ENCODE assay signal across 8 mouse cellular contexts in genomic region chr14:14893932-14894652, GRCm38 (mm10).
A peak's percentile ranks its signal among the peaks of the same experiment; 100 is the strongest.
DNase-seq lines count a peak whose midpoint lies in the region; ATAC-seq and TF ChIP-seq lines count a peak whose summit lies in the region.

No protein-coding gene starts in this region.

- no peaks in the 10 kb centered on the region for H3K4me1 ChIP-seq in heart, embryonic 11.5 days (ENCODE audit: control insufficient read depth, insufficient read depth, low read length)
- no peaks in the 10 kb centered on the region for H3K4me1 ChIP-seq in hindbrain, embryonic 14.5 days (replicated peaks; ENCODE audit: control insufficient read depth, insufficient read depth, low read length)
- H3K4me1 ChIP-seq in midbrain, postnatal 0 days (ENCODE audit: insufficient read depth, low read length), result no peaks in the 10 kb centered on the region

- no peaks in the 10 kb centered on the region for H3K36me3 ChIP-seq in heart, embryonic 11.5 days (ENCODE audit: control insufficient read depth, insufficient read depth, low read length)
- H3K36me3 ChIP-seq in hindbrain, embryonic 14.5 days (replicated peaks; ENCODE audit: control insufficient read depth, insufficient read depth), result no peaks in the 10 kb centered on the region
- no peaks in the 10 kb centered on the region for H3K36me3 ChIP-seq in midbrain, postnatal 0 days (ENCODE audit: insufficient read depth, low read length)

- TF ChIP-seq CTCF in midbrain, postnatal 0 days (IDR thresholded peaks at IDR 0.05), result no peak

- H3K9ac ChIP-seq in heart, embryonic 11.5 days (ENCODE audit: low read depth, low read length), result no peak overlapping the region
- no peak overlapping the region for H3K9ac ChIP-seq in hindbrain, embryonic 14.5 days
- no peak overlapping the region for H3K9ac ChIP-seq in midbrain, postnatal 0 days (replicated peaks; ENCODE audit: low read length, poor library complexity, severe bottlenecking)

- H3K27me3 ChIP-seq in heart, embryonic 11.5 days (ENCODE audit: control insufficient read depth, insufficient read depth, low read length), result no peaks in the 10 kb centered on the region
- H3K27me3 ChIP-seq in hindbrain, embryonic 14.5 days (ENCODE audit: control insufficient read depth, insufficient read depth, low read length), result no peaks in the 10 kb centered on the region
- H3K27me3 ChIP-seq in midbrain, postnatal 0 days (ENCODE audit: insufficient read depth, low read length), result no peaks in the 10 kb centered on the region

- H3K27ac ChIP-seq in heart, embryonic 11.5 days (ENCODE audit: low read depth, low read length), result no peak overlapping the region
- no peak overlapping the region for H3K27ac ChIP-seq in hindbrain, embryonic 14.5 days
- no peak overlapping the region for H3K27ac ChIP-seq in midbrain, postnatal 0 days (ENCODE audit: low read depth, low read length)

- H3K4me2 ChIP-seq in heart, embryonic 11.5 days, result no peak overlapping the region
- no peak overlapping the region for H3K4me2 ChIP-seq in hindbrain, embryonic 14.5 days (replicated peaks)
- no peak overlapping the region for H3K4me2 ChIP-seq in midbrain, postnatal 0 days (ENCODE audit: low read depth, low read length, poor library complexity, severe bottlenecking)

- 15% methylated on average over 4 of the region's 4 CpGs for WGBS in heart, embryonic 11.5 days (ENCODE audit: insufficient replicate concordance)
- 23% methylated on average over 4 of the region's 4 CpGs for WGBS in hindbrain, embryonic 14.5 days
- WGBS in midbrain, postnatal 0 days, result 14% methylated on average over 4 of the region's 4 CpGs

- no peak overlapping the region for H3K4me3 ChIP-seq in heart, embryonic 11.5 days (ENCODE audit: low read depth, low read length)
- no peak overlapping the region for H3K4me3 ChIP-seq in hindbrain, embryonic 14.5 days (replicated peaks; ENCODE audit: low read length)
- H3K4me3 ChIP-seq in midbrain, postnatal 0 days (ENCODE audit: low read depth, low read length), result no peak overlapping the region

- no peaks in the 10 kb centered on the region for H3K9me3 ChIP-seq in heart, embryonic 11.5 days (replicated peaks; ENCODE audit: control insufficient read depth, low read length)
- no peaks in the 10 kb centered on the region for H3K9me3 ChIP-seq in hindbrain, embryonic 14.5 days (ENCODE audit: control insufficient read depth, low read length)
- H3K9me3 ChIP-seq in midbrain, postnatal 0 days (ENCODE audit: low read length), result no peaks in the 10 kb centered on the region

- peak; percentile 76 for ATAC-seq in heart, embryonic 11.5 days (replicated peaks; ENCODE audit: insufficient number of reproducible peaks, low FRiP score, low TSS enrichment)
- peak; percentile 70; the same call in 1 of the 2 replicates for ATAC-seq in hindbrain, embryonic 14.5 days (ENCODE audit: low FRiP score)
- no peak; the same call in 1 of the 2 replicates for ATAC-seq in midbrain, postnatal 0 days (ENCODE audit: low FRiP score)

- DNase-seq in heart, adult 18-20 months, result no peak
- DNase-seq in urinary bladder, postnatal 14 days (ENCODE audit: low spot score), result peak; percentile 12
- DNase-seq in urinary bladder, postnatal 36 days (ENCODE audit: low spot score in 2 of 2), result no peak
- peak; percentile 47 for DNase-seq in hindbrain, embryonic 14.5 days (ENCODE audit: low spot score)
- peak; percentile 62 for DNase-seq in midbrain, postnatal 0 days (ENCODE audit: low spot score)
- DNase-seq in frontal cortex, postnatal 25 days (ENCODE audit: low spot score in 2 of 2), result no peak
- DNase-seq in adipocyte (ENCODE audit: low spot score), result no peak

Comparison
In these comparisons a context has a peak if more than half of its experiments do, and no peak if none do; other contexts are left out.
1. DNase-seq: peak in urinary bladder, postnatal 14 days (single experiment), hindbrain, embryonic 14.5 days (single experiment) and midbrain, postnatal 0 days (single experiment); none in heart, adult 18-20 months (0 of 2), urinary bladder, postnatal 36 days (0 of 2), frontal cortex, postnatal 25 days (0 of 2) and adipocyte (single experiment).